Mouse (Mus musculus): Measurements from ENCODE around the gene Il21r. TPM values are rescaled to one million over a fixed set of nuclear protein-coding genes. Genes with fewer than 3 reads are reported as not detected.

Il21r gene
- total and polyA plus RNA-seq, 3 experiments: 103 to 252 (median 142) TPM

DNA sequence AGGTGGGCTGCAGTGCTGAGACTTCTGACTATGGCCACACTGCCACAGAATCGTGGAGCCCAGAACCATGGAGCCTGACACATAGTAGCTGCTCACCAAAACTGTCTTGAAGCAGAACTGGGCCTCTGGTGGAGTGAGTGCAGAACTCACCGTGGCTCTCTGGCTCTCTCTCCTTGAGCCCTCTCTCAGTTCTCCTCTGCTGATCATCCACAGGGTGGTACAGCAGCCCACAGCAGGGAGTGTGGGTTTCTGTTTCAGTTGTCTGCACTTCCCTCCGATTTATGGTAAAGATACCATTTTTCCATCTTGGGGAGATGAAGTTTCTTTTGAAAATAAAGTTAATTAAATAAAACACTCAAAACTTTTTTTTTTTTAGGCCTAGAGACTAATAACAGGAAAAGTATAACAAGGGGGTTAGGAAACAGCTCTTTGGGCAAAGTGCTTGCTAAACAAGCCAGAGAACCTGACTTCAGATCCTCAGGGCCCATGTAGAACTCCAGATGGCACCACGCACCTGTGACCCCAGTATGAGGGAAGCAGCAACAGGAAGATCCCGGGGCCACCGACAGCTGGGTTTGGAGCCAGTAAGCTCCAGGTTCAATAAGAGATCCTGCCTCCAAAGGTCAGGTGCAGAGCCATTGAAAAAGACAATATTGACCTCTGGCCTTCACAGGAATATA is 19.8 kb upstream of the Il21r start:
- H3K79me2 ChIP-seq (replicated peaks; ENCODE audit: control insufficient read depth, extremely low read depth, insufficient read depth, poor library complexity, severe bottlenecking): no peaks in the 10 kb centered on the region
- H3K4me2 ChIP-seq (ENCODE audit: insufficient read depth, low read depth, poor library complexity, severe bottlenecking): peak overlapping the region; percentile 26
- peak overlapping the region; percentile 53 for H3K27ac ChIP-seq (ENCODE audit: insufficient read depth, low read depth)
- peak overlapping the region in 1 of 3 experiments; percentile 19 for H3K4me3 ChIP-seq (replicated peaks in 1 of 3; ENCODE audit: low read depth in 2 of 3, low read length in 2 of 3, poor library complexity in 1 of 3)
- peaks cover 4% of the 10 kb centered on the region for H3K9me3 ChIP-seq (replicated peaks; ENCODE audit: low read length)
- peaks cover 51 to 72% of the 10 kb centered on the region in 2 experiments for H3K4me1 ChIP-seq (ENCODE audit: control insufficient read depth in 1 of 2, insufficient read depth in 2 of 2)
- peak; percentile 56 for DNase-seq (ENCODE audit: extremely low read depth)
- dilution Hi-C loops (cut with MboI; ENCODE audit: extremely low pct_ligation_motif_present, extremely low pct_unique_long_range_greater_than_20kb, low sequenced_read_pairs): no loop called here
- TF ChIP-seq RAD21 (IDR thresholded peaks at IDR 0.05; ENCODE audit: low read depth, low read length): peak; percentile 55
- TF ChIP-seq ETS1 (conservative IDR thresholded peaks at IDR 0.05; ENCODE audit: low read depth, low read length): 0 out of 2 replicates have a peak, but pooled peaks have one; percentile 10
- TF ChIP-seq MAFK (IDR thresholded peaks at IDR 0.05; ENCODE audit: insufficient replicate concordance, low read length): no peak
- no peak for TF ChIP-seq RCOR1 (conservative IDR thresholded peaks at IDR 0.05; ENCODE audit: low read depth, low read length)
- peak; percentile 79 for TF ChIP-seq IRF4 (IDR thresholded peaks at IDR 0.05; ENCODE audit: low read depth, low read length)
- 0 out of 2 replicates have a peak, but pooled peaks have one; percentile 3 for TF ChIP-seq MAX (IDR thresholded peaks at IDR 0.05; ENCODE audit: low read length)
- TF ChIP-seq JUND (conservative IDR thresholded peaks at IDR 0.05; ENCODE audit: low read depth, low read length): peak; percentile 28; the same call in 1 of the 2 replicates
- peak; percentile 52 for TF ChIP-seq SMC3 (IDR thresholded peaks at IDR 0.05; ENCODE audit: low read depth, low read length)
- TF ChIP-seq NELFE (IDR thresholded peaks at IDR 0.05; ENCODE audit: low read depth, low read length): no peak
- no peak for TF ChIP-seq USF1 (IDR thresholded peaks at IDR 0.05; ENCODE audit: low read depth, low read length)
- TF ChIP-seq EP300 (IDR thresholded peaks at IDR 0.05; ENCODE audit: low read length): peak; percentile 53
- peak; percentile 43; the same call in 1 of the 2 replicates for TF ChIP-seq BHLHE40 (IDR thresholded peaks at IDR 0.05; ENCODE audit: low read depth, low read length)
- no peak for TF ChIP-seq MXI1 (IDR thresholded peaks at IDR 0.05; ENCODE audit: low read depth, low read length)
- peak in 1 of 2 experiments; percentile 54; a peak in 2 of 4 replicates for TF ChIP-seq CTCF (conservative IDR thresholded peaks at IDR 0.05 in 1 of 2, IDR thresholded peaks at IDR 0.05 in 1 of 2; ENCODE audit: low read depth in 2 of 2, low read length in 2 of 2)
- TF ChIP-seq TCF12 (IDR thresholded peaks at IDR 0.05; ENCODE audit: low read depth, low read length): peak; percentile 36; the same call in 1 of the 2 replicates
- TF ChIP-seq POLR2AphosphoS2 (IDR thresholded peaks at IDR 0.05; ENCODE audit: low read depth, low read length): no peak
- no peaks in the 10 kb centered on the region for H3K27me3 ChIP-seq (replicated peaks)
- no peak overlapping the region for H3K9ac ChIP-seq (ENCODE audit: insufficient read depth, low read depth)
- peaks cover 0 to 4% of the 10 kb centered on the region in 2 experiments for H3K36me3 ChIP-seq (replicated peaks in 1 of 2; ENCODE audit: control insufficient read depth in 1 of 2, insufficient read depth in 1 of 2, low read length in 1 of 2)
- in situ Hi-C loops (cut with MboI; ENCODE audit: low pct_ligation_motif_present, low pct_unique_long_range_greater_than_20kb, low sequenced_read_pairs): no loop called here

DNA sequence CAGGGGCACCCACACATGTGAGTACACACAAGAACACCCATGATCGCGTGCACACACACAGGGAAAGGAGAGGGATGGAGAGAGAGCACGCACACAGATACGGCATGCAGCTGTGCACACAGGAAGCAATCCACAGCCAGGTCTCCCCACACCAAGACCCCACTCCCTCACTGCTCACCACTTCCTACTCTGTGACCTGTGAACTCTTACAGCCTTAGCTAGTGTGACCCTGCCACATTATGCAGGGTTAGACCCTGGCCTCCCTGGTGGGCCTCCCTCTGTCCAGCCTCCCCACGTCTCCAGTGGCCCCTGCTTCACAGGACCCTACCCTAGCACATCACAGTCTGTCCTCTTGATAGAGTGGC is 19.2 kb upstream of the Il21r start:
- Histone ChIP-seq H3K27ac (ENCODE audit: insufficient read depth, low read depth) (no peak overlapping the region), H3K27me3 (replicated peaks) (no peaks in the 10 kb centered on the region), H3K36me3 (replicated peaks in 1 of 2; ENCODE audit: control insufficient read depth in 1 of 2, insufficient read depth in 1 of 2, low read length in 1 of 2) (peaks cover 0 to 4% of the 10 kb centered on the region in 2 experiments), H3K4me2 (ENCODE audit: insufficient read depth, low read depth, poor library complexity, severe bottlenecking) (no peak overlapping the region), H3K4me1 (ENCODE audit: control insufficient read depth in 1 of 2, insufficient read depth in 2 of 2) (peaks cover 55 to 74% of the 10 kb centered on the region in 2 experiments), H3K4me3 (replicated peaks in 1 of 3; ENCODE audit: low read depth in 2 of 3, low read length in 2 of 3, poor library complexity in 1 of 3) (peak overlapping the region in 1 of 3 experiments; percentile 19), H3K79me2 (replicated peaks; ENCODE audit: control insufficient read depth, extremely low read depth, insufficient read depth, poor library complexity, severe bottlenecking) (no peaks in the 10 kb centered on the region), H3K9me3 (replicated peaks; ENCODE audit: low read length) (peaks cover 4% of the 10 kb centered on the region), H3K9ac (ENCODE audit: insufficient read depth, low read depth) (no peak overlapping the region)
- no peak for DNase-seq (ENCODE audit: extremely low read depth)
- dilution Hi-C loops (cut with MboI; ENCODE audit: extremely low pct_ligation_motif_present, extremely low pct_unique_long_range_greater_than_20kb, low sequenced_read_pairs) (no loop called here), in situ Hi-C loops (cut with MboI; ENCODE audit: low pct_ligation_motif_present, low pct_unique_long_range_greater_than_20kb, low sequenced_read_pairs) (no loop called here)
- no peak for TF ChIP-seq SIN3A (IDR thresholded peaks at IDR 0.05; ENCODE audit: low read length)
- no peak for TF ChIP-seq JUND (conservative IDR thresholded peaks at IDR 0.05; ENCODE audit: low read depth, low read length)
- TF ChIP-seq EP300 (IDR thresholded peaks at IDR 0.05; ENCODE audit: low read length): no peak
- no peak for TF ChIP-seq SMC3 (IDR thresholded peaks at IDR 0.05; ENCODE audit: low read depth, low read length)
- TF ChIP-seq MAFK (IDR thresholded peaks at IDR 0.05; ENCODE audit: insufficient replicate concordance, low read length): no peak
- no peak for TF ChIP-seq POLR2A (IDR thresholded peaks at IDR 0.05; ENCODE audit: low read depth, low read length)
- TF ChIP-seq PAX5 (IDR thresholded peaks at IDR 0.05; ENCODE audit: low read length): no peak
- no peak for TF ChIP-seq MEF2A (IDR thresholded peaks at IDR 0.05; ENCODE audit: borderline replicate concordance, low read depth, low read length)
- TF ChIP-seq NRF1 (IDR thresholded peaks at IDR 0.05; ENCODE audit: low read depth, low read length): no peak
- TF ChIP-seq TBP (conservative IDR thresholded peaks at IDR 0.05; ENCODE audit: low read depth, low read length): no peak
- TF ChIP-seq RAD21 (IDR thresholded peaks at IDR 0.05; ENCODE audit: low read depth, low read length): no peak
- TF ChIP-seq JUN (IDR thresholded peaks at IDR 0.05; ENCODE audit: insufficient read depth, low read depth, low read length): no peak
- no peak for TF ChIP-seq ZC3H11A (IDR thresholded peaks at IDR 0.05; ENCODE audit: low read depth, low read length)
- no peak for TF ChIP-seq ETS1 (conservative IDR thresholded peaks at IDR 0.05; ENCODE audit: low read depth, low read length)
- TF ChIP-seq ZMIZ1 (IDR thresholded peaks at IDR 0.05; ENCODE audit: low read depth, low read length): no peak
- TF ChIP-seq NELFE (IDR thresholded peaks at IDR 0.05; ENCODE audit: low read depth, low read length): no peak
- no peak for TF ChIP-seq BHLHE40 (IDR thresholded peaks at IDR 0.05; ENCODE audit: low read depth, low read length)
- TF ChIP-seq GABPA (IDR thresholded peaks at IDR 0.05; ENCODE audit: insufficient replicate concordance, low read depth, low read length): no peak
- TF ChIP-seq E2F4 (IDR thresholded peaks at IDR 0.05; ENCODE audit: insufficient replicate concordance, low read depth, low read length): no peak
